Mouse (Mus musculus) spleen, adult 2 months (tissue): ENCODE data around the gene S100pbp.

Source experiments
- CTCF ChIP-seq: fragments of 200-500 bp; IDR thresholded peaks from 2 replicates; pipeline ENCODE4 v1.5.1; 2011; ENCODE audit warnings: mild to moderate bottlenecking, inconsistent platforms; ENCODE audit not compliant: insufficient read depth, insufficient read length, insufficient replicate concordance; ENCODE audit errors: extremely low read depth
- POLR2A ChIP-seq: fragments of 200-500 bp; IDR thresholded peaks from 2 replicates; pipeline ENCODE4 v1.6.1; 2011; ENCODE audit warnings: low read depth, low read length, inconsistent platforms

- TF ChIP-seq CTCF (no peak), POLR2A (no peak)
Observed at GRCm38 (mm10) chr4:129211461-129211860, 21.9 kb upstream of the S100pbp start.
